ENCODE assay signal across 34 mouse cellular contexts in genomic region chr5:51565038-51565437, GRCm38 (mm10).
"Had no signal": no experiment of that assay in that cellular context is flagged by ENCODE, and none has a peak within 500 bp of the region (broad histone marks: within the 10 kb centered on the region; RNA-seq: fewer than 3 reads in every experiment).

No protein-coding gene starts in this region.

- H3K4me2 ChIP-seq: heart, embryonic 11.5 days; heart, embryonic 12.5 days; heart, embryonic 13.5 days; heart, embryonic 15.5 days; hindbrain, embryonic 12.5 days; hindbrain, embryonic 13.5 days; hindbrain, embryonic 14.5 days; hindbrain, embryonic 15.5 days; intestine, embryonic 15.5 days; kidney, embryonic 15.5 days had no signal

- DNase-seq: heart, postnatal 10 days; heart, postnatal 14 days; heart, postnatal 36 days; heart, postnatal 4 days; kidney, adult 18-20 months; kidney, adult 2 months; kidney, adult 8-10 months; kidney, adult 9 months; kidney, postnatal 10 days; kidney, postnatal 14 days; kidney, postnatal 25 days; kidney, postnatal 36 days; kidney, postnatal 4 days; layer of hippocampus, adult 9-11 months; layer of hippocampus, postnatal 36 days had no signal

- ATAC-seq: hindbrain, embryonic 16.5 days; hindbrain, postnatal 0 days; inflammation-experienced regulatory T-cells, adult 6 months; intestine, embryonic 15.5 days; intestine, embryonic 16.5 days; intestine, postnatal 0 days had no signal

- H3K4me3 ChIP-seq: heart, embryonic 10.5 days; heart, embryonic 12.5 days; heart, embryonic 13.5 days; heart, embryonic 15.5 days; hindbrain, embryonic 10.5 days; hindbrain, embryonic 12.5 days; hindbrain, embryonic 13.5 days; hindbrain, embryonic 15.5 days; intestine, embryonic 15.5 days; kidney, embryonic 15.5 days; layer of hippocampus, adult 2 months had no signal

- H3K9ac ChIP-seq: heart, embryonic 12.5 days; heart, embryonic 13.5 days; heart, embryonic 15.5 days; hindbrain, embryonic 12.5 days; hindbrain, embryonic 13.5 days; hindbrain, embryonic 14.5 days; hindbrain, embryonic 15.5 days; intestine, embryonic 15.5 days; kidney, embryonic 15.5 days had no signal

- H3K4me1 ChIP-seq: intestine, embryonic 15.5 days had no signal

- H3K27me3 ChIP-seq: heart, embryonic 12.5 days; heart, embryonic 13.5 days; heart, embryonic 15.5 days; hindbrain, embryonic 12.5 days; hindbrain, embryonic 13.5 days; hindbrain, embryonic 15.5 days; intestine, embryonic 15.5 days; kidney, embryonic 15.5 days had no signal

- H3K36me3 ChIP-seq: heart, embryonic 10.5 days; heart, embryonic 12.5 days; heart, embryonic 13.5 days; heart, embryonic 15.5 days; hindbrain, embryonic 10.5 days; hindbrain, embryonic 12.5 days; hindbrain, embryonic 13.5 days; hindbrain, embryonic 15.5 days; intestine, embryonic 15.5 days; kidney, embryonic 15.5 days had no signal

- H3K27ac ChIP-seq: heart, embryonic 10.5 days; heart, embryonic 13.5 days; heart, embryonic 15.5 days; hindbrain, embryonic 10.5 days; hindbrain, embryonic 12.5 days; hindbrain, embryonic 13.5 days; hindbrain, embryonic 14.5 days; hindbrain, embryonic 15.5 days; hindbrain, postnatal 0 days; intestine, embryonic 15.5 days; kidney, embryonic 15.5 days; kidney, postnatal 0 days; layer of hippocampus, adult 2 months had no signal

- H3K9me3 ChIP-seq: heart, embryonic 10.5 days; heart, embryonic 12.5 days; heart, embryonic 13.5 days; heart, embryonic 15.5 days; hindbrain, embryonic 10.5 days; hindbrain, embryonic 12.5 days; hindbrain, embryonic 13.5 days; hindbrain, embryonic 15.5 days; intestine, embryonic 15.5 days; kidney, embryonic 15.5 days had no signal
